Mouse (Mus musculus): Measurements from ENCODE around the gene Gm4724. TPM values are rescaled to one million over a fixed set of nuclear protein-coding genes. Genes with fewer than 3 reads are reported as not detected.
"Not testable (repeated sequence)": the region's sequence is repeated elsewhere in the genome, so short reads cannot be mapped to it uniquely, and the experiment has no call there.

Gene Gm4724
- total RNA-seq (2021), result 10 to 100 TPM; 10.6 to 13.2 TPM

GRCm38 (mm10) chr2:175435707-175436106 is at the start of gene Gm4724:
TSS of gene Gm4724 (minus strand) at chr2:175435807.
- DNase-seq (ENCODE audit: low spot score in 2 of 2); intact Hi-C loops (cut with DNase I): not testable (repeated sequence)

GRCm38 (mm10) chr2:175469685-175470084 is 34.1 kb upstream of the Gm4724 start, which contains the start of gene Zfp965:
TSS of gene Zfp965 (plus strand) at chr2:175469985.
- intact Hi-C loops (cut with DNase I), result not testable (repeated sequence)

More at GRCm38 (mm10) chr2:175469685-175470084, 34.1 kb upstream of the Gm4724 start, which contains the start of gene Zfp965:
- not testable (repeated sequence) for DNase-seq (ENCODE audit: low spot score in 2 of 2)

Other genes with a start within 250 kb of the Gm4724 start
- gene Gm14391, start 228.9 kb downstream of the Gm4724 start, total RNA-seq (2021), result 10 to 100 TPM; 85.0 to 92.0 TPM
- 10 to 100 TPM; 11.4 to 13.4 TPM for gene Gm14440, start 160.7 kb downstream of the Gm4724 start, total RNA-seq (2021)
- gene Gm4631, start 97.6 kb downstream of the Gm4724 start, total RNA-seq (2021), result 10 to 100 TPM; 51.0 to 58.2 TPM
- 1 to 10 TPM; 4.6 to 5.9 TPM for gene Zfp968, start 63.4 kb downstream of the Gm4724 start, total RNA-seq (2021)
- 1 to 10 TPM; 4.4 to 5.5 TPM for gene Zfp965, start 34.2 kb upstream of the Gm4724 start, total RNA-seq (2021)
- not detected for gene Gm11007, start 208.2 kb upstream of the Gm4724 start, total RNA-seq (2021)

Measured in left cerebral cortex, postnatal 25 days (tissue).